Mouse (Mus musculus): Measurements from ENCODE around the gene Zcchc24. TPM values are rescaled to one million over a fixed set of nuclear protein-coding genes. Genes with fewer than 3 reads are reported as not detected.

Gene Zcchc24
- total and polyA plus RNA-seq, 3 experiments: 0.05 TPM; not detected in 2

- Histone ChIP-seq H3K4me3 (ENCODE audit: low read depth, low read length) (no peak overlapping the region), H3K27me3 (ENCODE audit: insufficient read depth, low read length) (no peaks in the 10 kb centered on the region; the same call in 1 of the 2 replicates), H3K9me3 (replicated peaks) (no peaks in the 10 kb centered on the region), H3K36me3 (replicated peaks) (no peaks in the 10 kb centered on the region), H3K4me1 (ENCODE audit: insufficient read depth, low read depth, low read length) (no peaks in the 10 kb centered on the region)
- no peak for TF ChIP-seq CTCF (IDR thresholded peaks at IDR 0.05; ENCODE audit: low read depth, low read length)
- no peak for ATAC-seq (ENCODE audit: extremely low read depth, insufficient number of reproducible peaks, low FRiP score, poor library complexity, severe bottlenecking)
- DNase-seq (ENCODE audit: low spot score): no peak
These were observed 7.7 kb downstream of the Zcchc24 start for GRCm38 (mm10) chr14:25761184-25761583.

GRCm38 (mm10) chr14:25759981-25760537, 8.8 kb downstream of the Zcchc24 start:
- DNase-seq (ENCODE audit: low spot score): no peak
- Histone ChIP-seq H3K27me3 (ENCODE audit: insufficient read depth, low read length) (no peaks in the 10 kb centered on the region; the same call in 1 of the 2 replicates), H3K9me3 (replicated peaks) (no peaks in the 10 kb centered on the region), H3K4me3 (ENCODE audit: low read depth, low read length) (no peak overlapping the region), H3K4me1 (ENCODE audit: insufficient read depth, low read depth, low read length) (no peaks in the 10 kb centered on the region), H3K36me3 (replicated peaks) (no peaks in the 10 kb centered on the region)
- TF ChIP-seq CTCF (IDR thresholded peaks at IDR 0.05; ENCODE audit: low read depth, low read length) (no peak), GATA2 (IDR thresholded peaks at IDR 0.05; ENCODE audit: borderline replicate concordance, low read depth, low read length) (no peak), GATA1 (IDR thresholded peaks at IDR 0.05; ENCODE audit: borderline replicate concordance, low read length) (no peak), TAL1 (conservative IDR thresholded peaks at IDR 0.05; ENCODE audit: low read depth, low read length) (no peak), POLR2AphosphoS5 (IDR thresholded peaks at IDR 0.05; ENCODE audit: insufficient replicate concordance, low read depth, low read length) (no peak)
- no peak for ATAC-seq (ENCODE audit: extremely low read depth, insufficient number of reproducible peaks, low FRiP score, poor library complexity, severe bottlenecking)

GRCm38 (mm10) chr14:25759551-25759950, 9.3 kb downstream of the Zcchc24 start:
- no peaks in the 10 kb centered on the region for H3K4me1 ChIP-seq (ENCODE audit: insufficient read depth, low read depth, low read length)
- H3K4me3 ChIP-seq (ENCODE audit: low read depth, low read length): no peak overlapping the region
- DNase-seq (ENCODE audit: low spot score) (no peak), ATAC-seq (ENCODE audit: extremely low read depth, insufficient number of reproducible peaks, low FRiP score, poor library complexity, severe bottlenecking) (no peak)
- no peaks in the 10 kb centered on the region for H3K9me3 ChIP-seq (replicated peaks)
- H3K27me3 ChIP-seq (ENCODE audit: insufficient read depth, low read length): no peaks in the 10 kb centered on the region; the same call in 1 of the 2 replicates
- TF ChIP-seq POLR2AphosphoS5 (IDR thresholded peaks at IDR 0.05; ENCODE audit: insufficient replicate concordance, low read depth, low read length): no peak
- TF ChIP-seq TAL1 (conservative IDR thresholded peaks at IDR 0.05; ENCODE audit: low read depth, low read length): no peak
- TF ChIP-seq GATA2 (IDR thresholded peaks at IDR 0.05; ENCODE audit: borderline replicate concordance, low read depth, low read length): no peak
- no peak for TF ChIP-seq CTCF (IDR thresholded peaks at IDR 0.05; ENCODE audit: low read depth, low read length)
- no peak for TF ChIP-seq GATA1 (IDR thresholded peaks at IDR 0.05; ENCODE audit: borderline replicate concordance, low read length)
- H3K36me3 ChIP-seq (replicated peaks): no peaks in the 10 kb centered on the region

GRCm38 (mm10) chr14:25757917-25758316, 10.9 kb downstream of the Zcchc24 start:
- TF ChIP-seq GATA2 (IDR thresholded peaks at IDR 0.05; ENCODE audit: borderline replicate concordance, low read depth, low read length) (no peak), TAL1 (conservative IDR thresholded peaks at IDR 0.05; ENCODE audit: low read depth, low read length) (no peak), GATA1 (IDR thresholded peaks at IDR 0.05; ENCODE audit: borderline replicate concordance, low read length) (no peak), POLR2AphosphoS5 (IDR thresholded peaks at IDR 0.05; ENCODE audit: insufficient replicate concordance, low read depth, low read length) (no peak), CTCF (IDR thresholded peaks at IDR 0.05; ENCODE audit: low read depth, low read length) (no peak)
- ATAC-seq (ENCODE audit: extremely low read depth, insufficient number of reproducible peaks, low FRiP score, poor library complexity, severe bottlenecking) (no peak), DNase-seq (ENCODE audit: low spot score) (no peak)
- Histone ChIP-seq H3K27me3 (ENCODE audit: insufficient read depth, low read length) (peaks cover 2% of the 10 kb centered on the region), H3K9me3 (replicated peaks) (no peaks in the 10 kb centered on the region), H3K4me1 (ENCODE audit: insufficient read depth, low read depth, low read length) (no peaks in the 10 kb centered on the region), H3K4me3 (ENCODE audit: low read depth, low read length) (no peak overlapping the region), H3K36me3 (replicated peaks) (no peaks in the 10 kb centered on the region)

GRCm38 (mm10) chr14:25756385-25756990, 12.4 kb downstream of the Zcchc24 start:
- ATAC-seq (ENCODE audit: extremely low read depth, insufficient number of reproducible peaks, low FRiP score, poor library complexity, severe bottlenecking): no peak
- no peaks in the 10 kb centered on the region for H3K9me3 ChIP-seq (replicated peaks)
- H3K36me3 ChIP-seq (replicated peaks): no peaks in the 10 kb centered on the region
- H3K4me1 ChIP-seq (ENCODE audit: insufficient read depth, low read depth, low read length): no peaks in the 10 kb centered on the region
- TF ChIP-seq POLR2AphosphoS5 (IDR thresholded peaks at IDR 0.05; ENCODE audit: insufficient replicate concordance, low read depth, low read length) (no peak), GATA2 (IDR thresholded peaks at IDR 0.05; ENCODE audit: borderline replicate concordance, low read depth, low read length) (no peak), TAL1 (conservative IDR thresholded peaks at IDR 0.05; ENCODE audit: low read depth, low read length) (no peak), GATA1 (IDR thresholded peaks at IDR 0.05; ENCODE audit: borderline replicate concordance, low read length) (no peak), CTCF (IDR thresholded peaks at IDR 0.05; ENCODE audit: low read depth, low read length) (no peak)
- no peak for DNase-seq (ENCODE audit: low spot score)
- no peak overlapping the region for H3K4me3 ChIP-seq (ENCODE audit: low read depth, low read length)
- H3K27me3 ChIP-seq (ENCODE audit: insufficient read depth, low read length): peaks cover 2% of the 10 kb centered on the region

GRCm38 (mm10) chr14:25755541-25755940, 13.3 kb downstream of the Zcchc24 start:
- no peak for TF ChIP-seq GATA2 (IDR thresholded peaks at IDR 0.05; ENCODE audit: borderline replicate concordance, low read depth, low read length)
- no peak for TF ChIP-seq CTCF (IDR thresholded peaks at IDR 0.05; ENCODE audit: low read depth, low read length)
- no peak for TF ChIP-seq POLR2AphosphoS5 (IDR thresholded peaks at IDR 0.05; ENCODE audit: insufficient replicate concordance, low read depth, low read length)
- TF ChIP-seq TAL1 (conservative IDR thresholded peaks at IDR 0.05; ENCODE audit: low read depth, low read length): no peak
- DNase-seq (ENCODE audit: low spot score) (no peak), ATAC-seq (ENCODE audit: extremely low read depth, insufficient number of reproducible peaks, low FRiP score, poor library complexity, severe bottlenecking) (no peak)
- Histone ChIP-seq H3K9me3 (replicated peaks) (no peaks in the 10 kb centered on the region), H3K4me3 (ENCODE audit: low read depth, low read length) (no peak overlapping the region), H3K4me1 (ENCODE audit: insufficient read depth, low read depth, low read length) (no peaks in the 10 kb centered on the region), H3K27me3 (ENCODE audit: insufficient read depth, low read length) (peaks cover 2% of the 10 kb centered on the region), H3K36me3 (replicated peaks) (no peaks in the 10 kb centered on the region)

All from G1E (cell line).